Mouse (Mus musculus) heart, postnatal 0 days (tissue): ENCODE measurements around the gene Lpar3. TPM values are rescaled to one million over a fixed set of nuclear protein-coding genes. Genes with fewer than 3 reads are reported as not detected.
A peak's percentile ranks its signal among the peaks of the same experiment; 100 is the strongest.

ENCODE experiments used
- ATAC-seq: fragments of 200-750 bp; cut with Nextera tagmentation; 2 replicates; pipeline ENCODE4 v1.8.0; 2017; ENCODE audit warnings: low read depth, moderate number of reproducible peaks, moderate library complexity; ENCODE audit not compliant: insufficient read depth
- DNase-seq: peaks from one replicate; pipeline ENCODE4 v3.0.0-alpha.2; 2016; ENCODE audit warnings: low spot score
- H3K27ac ChIP-seq: fragments of 300-500 bp; sonication (generic); 2 replicates; pipeline ENCODE4 v1.5.1; 2014; ENCODE audit warnings: low read depth, mild to moderate bottlenecking
- H3K27me3 ChIP-seq: fragments of 300-500 bp; sonication (generic); 2 replicates; pipeline ENCODE4 v1.6.1; 2014; ENCODE audit warnings: low read length, mixed read lengths; ENCODE audit not compliant: control insufficient read depth, insufficient read depth
- H3K36me3 ChIP-seq: fragments of 300-500 bp; sonication (generic); replicated peaks from 2 replicates; pipeline ENCODE4 v1.6.1; 2014; ENCODE audit warnings: low read length, mixed read lengths; ENCODE audit not compliant: control insufficient read depth, insufficient read depth
- H3K4me1 ChIP-seq: fragments of 300-500 bp; sonication (generic); 2 replicates; pipeline ENCODE4 v1.6.1; 2014; ENCODE audit warnings: antibody characterized with exemption; ENCODE audit not compliant: control insufficient read depth, insufficient read depth
- H3K4me2 ChIP-seq: fragments of 300-500 bp; sonication (generic); 2 replicates; pipeline ENCODE4 v1.6.1; 2014; ENCODE audit warnings: low read depth, mild to moderate bottlenecking, low read length, moderate library complexity
- H3K4me3 ChIP-seq: fragments of 300-500 bp; sonication (generic); 2 replicates; pipeline ENCODE4 v1.5.1; 2014; ENCODE audit warnings: low read depth, low read length
- H3K9ac ChIP-seq: fragments of 300-500 bp; sonication (generic); replicated peaks from 2 replicates; pipeline ENCODE4 v1.6.1; 2014; ENCODE audit warnings: low read depth, low read length, mixed read lengths
- H3K9me3 ChIP-seq: fragments of 300-500 bp; sonication (generic); replicated peaks from 2 replicates; pipeline ENCODE4 v1.6.1; 2016; ENCODE audit warnings: low read length; ENCODE audit not compliant: control insufficient read depth
- CTCF ChIP-seq: IDR thresholded peaks from 2 replicates; pipeline ENCODE4 v1.5.1; 2016; ENCODE audit warnings: antibody characterized with exemption, control low read depth, low read depth
- EP300 ChIP-seq: IDR thresholded peaks from 2 replicates; pipeline ENCODE4 v1.6.1; 2016; ENCODE audit warnings: antibody characterized with exemption, low read depth
- WGBS: fragments of 180-500 bp; shearing (Covaris S2); extraction: QIAGEN DNeasy Blood & Tissue Kit; methylation state at CpG from one replicate; pipeline ENCODE4 v1.1.7; 2014; 5-methylcytosine and 5-hydroxymethylcytosine counted together
- polyA plus RNA-seq: library from polyadenylated mRNA; unstranded; fragments of >200 nt; fragmentation: Nextera tagmentation; extraction: Ambion mirVana; gene quantifications from 2 replicates; pipeline ENCODE4 v1.2.1, GENCODE M21; 2015
- total RNA-seq: library from RNA; depleted of rRNA; stranded (reverse); fragments of >200 nt; gene quantifications from 2 replicates; pipeline ENCODE4 v1.2.3, GENCODE M21; 2014; ENCODE audit warnings: low replicate concordance

The Lpar3 gene
- total and polyA plus RNA-seq, 2 experiments from 2014 or later = 34.4 to 38.9 TPM

GRCm38 (mm10) chr3:146195153-146195552, 25.6 kb upstream of the Lpar3 start:
- 81% methylated on average over 5 of the region's 5 CpGs for WGBS
- ATAC-seq (no peak), DNase-seq (no peak)
- Histone ChIP-seq H3K9me3 (no peaks in the 10 kb centered on the region), H3K4me1 (peaks cover 11% of the 10 kb centered on the region), H3K27ac (no peak overlapping the region), H3K36me3 (no peaks in the 10 kb centered on the region), H3K4me3 (no peak overlapping the region), H3K27me3 (no peaks in the 10 kb centered on the region), H3K9ac (no peak overlapping the region), H3K4me2 (no peak overlapping the region)
- no peak for TF ChIP-seq CTCF
- no peak for TF ChIP-seq EP300

- Histone ChIP-seq H3K9ac (no peak overlapping the region), H3K4me1 (peaks cover 11% of the 10 kb centered on the region), H3K27me3 (no peaks in the 10 kb centered on the region), H3K36me3 (no peaks in the 10 kb centered on the region), H3K9me3 (no peaks in the 10 kb centered on the region), H3K4me2 (no peak overlapping the region), H3K4me3 (no peak overlapping the region), H3K27ac (peak overlapping the region; percentile 79; the same call in 1 of the 2 replicates)
- peak; percentile 25 for DNase-seq
- 70% methylated on average over 6 of the region's 6 CpGs for WGBS
- TF ChIP-seq EP300 (no peak), CTCF (no peak)
- no peak for ATAC-seq
Observed at GRCm38 (mm10) chr3:146196301-146196700, 24.5 kb upstream of the Lpar3 start.

- 54% methylated on average over 17 of the region's 17 CpGs for WGBS
- Histone ChIP-seq H3K9ac (no peak overlapping the region), H3K27me3 (no peaks in the 10 kb centered on the region), H3K36me3 (no peaks in the 10 kb centered on the region), H3K4me2 (no peak overlapping the region), H3K4me1 (peaks cover 11% of the 10 kb centered on the region), H3K4me3 (no peak overlapping the region), H3K9me3 (no peaks in the 10 kb centered on the region), H3K27ac (peak overlapping the region; percentile 79)
- peak; percentile 88 for DNase-seq
- TF ChIP-seq CTCF (no peak), EP300 (0 out of 2 replicates have a peak, but pooled peaks have one; percentile 43)
- peak; percentile 92 for ATAC-seq
Observed at GRCm38 (mm10) chr3:146196780-146197743, 23.7 kb upstream of the Lpar3 start.

GRCm38 (mm10) chr3:146197785-146198184, 23.0 kb upstream of the Lpar3 start:
- DNase-seq (peak; percentile 31), ATAC-seq (peak; percentile 64)
- Histone ChIP-seq H3K9me3 (no peaks in the 10 kb centered on the region), H3K4me1 (peaks cover 11% of the 10 kb centered on the region), H3K27ac (peak overlapping the region; percentile 79), H3K9ac (no peak overlapping the region), H3K4me3 (no peak overlapping the region), H3K36me3 (no peaks in the 10 kb centered on the region), H3K4me2 (no peak overlapping the region), H3K27me3 (no peaks in the 10 kb centered on the region)
- TF ChIP-seq CTCF (no peak), EP300 (no peak)
- WGBS = 43% methylated on average over 12 of the region's 12 CpGs

GRCm38 (mm10) chr3:146198803-146199481, 21.8 kb upstream of the Lpar3 start:
- DNase-seq (no peak), ATAC-seq (no peak)
- WGBS = 81% methylated on average over 11 of the region's 11 CpGs
- Histone ChIP-seq H3K27me3 (no peaks in the 10 kb centered on the region), H3K4me2 (no peak overlapping the region), H3K4me1 (peaks cover 11% of the 10 kb centered on the region), H3K9me3 (no peaks in the 10 kb centered on the region), H3K27ac (no peak overlapping the region), H3K4me3 (no peak overlapping the region), H3K36me3 (no peaks in the 10 kb centered on the region), H3K9ac (no peak overlapping the region)
- TF ChIP-seq EP300 = no peak
- no peak for TF ChIP-seq CTCF
